Mouse (Mus musculus) mouse trophoblast stem cell (cell line): ENCODE measurements around the gene Cadm2.

Source experiments
- in situ Hi-C, 2 experiments: fragments of 300-500 bp; cut with MseI, MboI; formaldehyde crosslinking; loops; 2 replicates in 1 of 2; 3 replicates in 1 of 2; pipeline ENCODE4 v1.15.1; 2025

Gene Cadm2

DNA sequence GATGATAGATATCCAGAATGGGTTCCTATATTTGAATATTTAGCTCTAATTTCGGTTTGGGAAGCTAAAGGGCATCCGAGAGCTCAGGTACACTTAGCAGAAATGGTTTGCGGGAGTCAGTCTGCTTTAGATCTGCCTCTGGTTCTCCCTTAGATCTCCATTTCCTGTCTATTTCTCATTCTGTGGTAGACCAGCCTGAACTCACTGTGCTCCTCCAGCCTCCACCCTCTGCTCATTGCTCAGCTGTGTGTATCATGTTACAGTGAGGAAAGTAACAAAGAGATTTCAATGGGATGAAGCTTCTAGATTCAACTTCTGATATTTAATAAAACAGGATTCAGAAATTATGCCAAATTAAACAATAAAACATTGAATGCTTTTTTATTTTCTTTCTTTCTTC lies 661.6 kb downstream of the Cadm2 start:
- in situ Hi-C loops, result no loop called here

DNA sequence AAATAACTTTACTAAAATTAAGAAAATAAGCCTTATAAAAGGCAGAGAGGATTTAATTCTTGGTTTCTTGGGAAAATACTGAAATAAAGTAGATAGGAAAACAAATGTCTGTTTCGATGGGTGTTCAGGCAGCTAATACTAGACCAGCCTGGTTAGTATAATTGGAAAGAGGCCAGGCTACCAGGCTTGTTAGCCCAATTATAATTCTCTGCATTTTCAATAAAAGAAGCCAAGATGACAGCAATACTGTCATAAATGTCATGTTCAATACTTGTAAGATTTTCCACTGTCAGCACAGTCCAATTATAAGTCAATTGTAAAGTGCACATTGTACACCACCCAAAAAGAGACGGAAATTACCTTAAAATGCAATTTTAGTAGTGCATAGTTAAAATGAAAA lies 664.8 kb downstream of the Cadm2 start:
- in situ Hi-C loops, result no loop called here

DNA sequence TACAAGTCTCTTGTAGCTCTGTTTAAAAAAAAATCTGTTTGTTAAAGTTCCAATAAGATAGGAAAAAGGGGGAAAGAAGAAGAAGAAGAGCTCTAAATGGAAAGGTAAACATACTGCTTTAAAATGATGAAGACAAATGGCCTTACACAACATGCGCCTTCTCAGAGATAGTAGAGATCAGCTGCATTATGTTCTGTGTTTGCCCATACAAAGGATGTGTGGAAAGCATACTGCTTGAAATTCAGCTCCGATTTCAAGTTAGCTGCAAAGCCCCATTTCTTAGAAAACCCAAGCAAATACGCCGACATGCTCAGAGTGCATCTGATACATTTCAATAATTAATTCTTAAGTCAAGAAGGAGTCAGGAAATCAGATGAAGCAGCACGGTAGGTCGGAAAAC lies 684.4 kb downstream of the Cadm2 start:
- in situ Hi-C loops, result no loop called here

DNA sequence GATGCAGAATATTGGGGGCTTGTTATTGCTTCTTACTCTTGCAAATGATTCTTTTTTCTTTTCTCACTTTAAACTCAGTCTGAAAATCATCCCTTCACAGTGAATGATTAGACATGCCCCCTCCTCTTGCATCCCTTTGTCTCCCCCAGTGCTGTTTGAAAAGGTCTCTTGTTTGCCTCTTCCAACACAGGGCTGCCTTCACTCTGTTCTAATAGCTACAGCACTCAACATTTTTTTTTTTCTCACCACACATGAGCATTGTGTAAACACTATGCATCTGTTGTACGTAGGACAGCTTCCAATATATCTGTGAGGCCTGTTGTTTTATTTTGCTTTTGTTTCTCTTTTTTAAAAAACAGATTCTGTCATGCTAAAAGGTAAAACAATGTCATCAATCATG lies 695.2 kb downstream of the Cadm2 start:
- in situ Hi-C loops, result no loop called here

DNA sequence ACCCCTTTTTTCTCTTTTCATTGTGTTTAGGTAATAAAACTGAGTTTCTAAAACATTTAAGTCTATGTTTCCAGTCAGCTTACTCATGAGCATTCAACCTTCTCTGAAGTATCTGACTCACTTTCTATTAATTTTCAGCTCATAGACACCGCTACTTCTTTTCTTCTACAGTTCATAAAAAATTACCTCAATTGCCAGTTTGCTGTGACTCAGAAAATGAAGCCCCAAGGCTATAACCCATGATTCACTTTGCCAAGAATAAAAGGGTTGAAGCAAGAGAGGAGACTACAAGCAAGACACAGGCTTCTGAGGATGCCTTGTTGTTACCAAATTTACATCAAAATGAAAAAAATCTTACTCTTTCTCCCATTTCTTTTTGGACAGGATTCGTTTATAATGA lies 698.0 kb downstream of the Cadm2 start:
- in situ Hi-C loops, result no loop called here

DNA sequence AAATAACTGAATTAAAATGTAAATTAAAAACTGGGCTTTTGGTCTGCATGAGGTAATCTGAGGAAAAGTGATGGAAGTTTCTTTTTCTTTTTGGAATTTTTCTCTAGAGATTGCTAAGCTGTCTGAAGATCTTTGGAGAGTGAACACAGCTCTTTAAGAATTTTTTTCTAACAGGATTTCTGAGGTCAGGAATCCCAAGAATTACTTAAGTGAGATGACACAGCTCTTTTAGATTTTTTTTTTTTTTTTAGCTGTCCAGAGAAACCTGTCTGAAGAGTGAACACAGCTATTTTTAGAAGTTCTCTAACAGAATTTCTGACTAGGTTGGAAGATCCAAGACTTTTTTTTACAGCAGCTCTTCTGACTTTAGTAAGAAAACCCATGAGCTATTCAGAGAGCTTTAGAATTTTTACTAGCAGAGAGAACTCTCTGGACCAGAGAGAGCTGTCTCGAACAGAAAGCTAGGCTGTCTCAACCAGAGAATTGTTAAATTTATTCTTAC lies 699.2 kb downstream of the Cadm2 start:
- in situ Hi-C loops, result no loop called here

DNA sequence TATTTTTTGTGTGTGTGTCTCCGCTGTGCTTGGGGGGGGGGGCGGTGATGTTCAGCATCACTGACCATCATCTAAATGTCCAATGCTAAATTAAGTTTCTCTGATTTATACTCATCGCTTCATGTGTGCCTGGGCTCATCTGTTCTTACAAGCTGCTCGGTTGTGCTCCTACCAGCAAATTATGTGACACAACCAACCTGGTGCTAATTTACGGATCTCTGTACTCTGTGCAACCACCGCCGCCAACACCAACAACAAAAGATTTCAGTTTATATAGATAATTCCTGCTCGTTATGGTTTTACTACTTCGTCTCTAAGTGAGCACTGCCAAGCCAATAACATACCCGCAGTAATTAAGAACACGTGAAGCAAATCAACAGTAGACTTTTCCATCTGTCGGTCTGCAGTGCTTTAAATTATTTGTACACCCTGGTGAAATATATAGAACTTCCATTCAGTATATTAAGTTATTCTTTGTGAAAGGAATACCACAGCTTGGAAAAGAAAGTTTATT lies 700.8 kb downstream of the Cadm2 start:
- in situ Hi-C loops, result no loop called here

DNA sequence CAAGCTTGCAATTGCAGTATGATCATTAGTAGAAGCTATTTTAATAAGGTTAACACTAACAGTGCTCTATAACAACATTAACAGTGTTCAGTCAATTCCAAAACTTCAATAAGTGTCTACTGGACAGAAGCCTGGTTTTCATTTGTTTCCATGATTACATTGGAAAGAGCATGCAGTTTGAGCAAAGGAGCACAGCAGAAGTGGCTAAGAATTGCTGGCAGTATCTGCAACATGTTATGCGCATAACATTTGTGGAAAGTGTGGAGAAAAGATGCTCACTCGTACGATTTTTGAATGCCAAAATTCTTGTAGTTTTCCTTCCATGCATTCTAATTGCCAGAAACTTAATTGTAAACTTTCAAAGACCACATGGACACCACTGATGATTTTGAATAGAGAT lies 718.9 kb downstream of the Cadm2 start:
- in situ Hi-C loops, result no loop called here

DNA sequence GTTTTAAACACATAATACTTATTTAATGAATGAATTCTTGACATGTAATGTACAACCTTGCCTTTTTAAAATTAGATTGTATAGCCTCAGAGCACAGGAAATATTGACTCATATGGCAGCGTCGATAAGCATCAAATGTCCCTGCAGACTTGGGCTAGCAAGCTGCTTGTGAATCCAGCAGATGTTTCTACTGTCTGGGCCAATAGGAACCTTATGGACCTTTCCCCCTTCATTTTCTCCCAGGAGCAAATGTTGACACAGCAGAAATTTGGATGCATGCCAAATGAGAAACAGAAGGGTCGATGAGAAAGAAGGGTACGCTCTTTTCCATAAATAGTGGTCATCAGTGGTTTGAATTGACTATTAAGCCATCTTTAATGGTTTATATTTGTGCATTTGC lies 720.0 kb downstream of the Cadm2 start:
- in situ Hi-C loops, result no loop called here

DNA sequence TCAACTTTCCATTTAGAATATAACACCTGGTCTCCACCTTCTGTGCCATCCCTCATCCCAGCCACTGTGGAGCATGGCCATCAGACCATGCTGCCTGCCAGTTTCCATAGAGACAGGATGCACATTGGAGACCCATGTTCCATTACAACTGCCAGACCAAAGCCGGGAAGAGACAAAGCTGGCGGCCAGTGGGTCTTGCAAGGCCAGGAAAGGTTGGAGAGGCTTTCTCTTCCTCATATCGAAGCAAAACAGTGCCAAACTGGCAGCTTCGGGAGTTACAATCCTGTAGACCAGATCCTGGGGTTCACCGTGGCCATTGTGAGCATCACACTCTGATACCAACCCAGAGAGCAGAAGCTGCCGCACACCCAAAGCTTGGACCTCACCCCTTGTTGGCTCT lies 728.3 kb downstream of the Cadm2 start:
- in situ Hi-C loops, result no loop called here

DNA sequence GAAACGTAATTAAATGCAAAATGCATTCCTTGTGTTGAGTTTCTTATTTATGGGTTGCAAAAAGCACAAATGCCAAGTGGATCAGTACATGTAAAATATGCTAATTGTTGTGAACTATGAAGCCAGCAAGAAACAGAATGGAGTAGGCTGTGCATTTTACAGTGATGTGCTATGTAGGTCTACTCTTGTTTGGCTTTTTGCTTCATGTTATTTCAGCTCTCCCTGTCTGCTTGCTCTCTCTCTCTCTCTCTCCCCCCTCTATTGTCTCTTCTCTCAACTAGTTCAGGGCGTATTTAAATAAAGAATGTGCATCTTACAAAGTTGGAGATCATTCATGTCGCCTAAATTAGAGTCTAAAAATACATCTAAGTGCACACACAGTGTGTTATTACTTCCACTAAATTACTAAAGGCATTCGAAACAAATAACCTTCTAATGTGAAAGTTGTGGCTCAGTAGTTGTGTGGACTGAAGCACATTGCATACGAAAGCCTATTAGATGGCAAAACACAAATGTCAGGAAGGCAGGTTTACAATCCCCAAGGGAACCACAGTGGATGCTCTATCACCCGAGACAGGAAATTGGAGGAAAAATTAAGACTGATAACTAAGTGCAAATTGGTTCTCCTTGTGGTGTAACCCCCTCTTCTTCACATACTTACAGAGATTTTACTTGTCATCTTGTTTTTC lies 729.0 kb downstream of the Cadm2 start:
- in situ Hi-C loops, result no loop called here

DNA sequence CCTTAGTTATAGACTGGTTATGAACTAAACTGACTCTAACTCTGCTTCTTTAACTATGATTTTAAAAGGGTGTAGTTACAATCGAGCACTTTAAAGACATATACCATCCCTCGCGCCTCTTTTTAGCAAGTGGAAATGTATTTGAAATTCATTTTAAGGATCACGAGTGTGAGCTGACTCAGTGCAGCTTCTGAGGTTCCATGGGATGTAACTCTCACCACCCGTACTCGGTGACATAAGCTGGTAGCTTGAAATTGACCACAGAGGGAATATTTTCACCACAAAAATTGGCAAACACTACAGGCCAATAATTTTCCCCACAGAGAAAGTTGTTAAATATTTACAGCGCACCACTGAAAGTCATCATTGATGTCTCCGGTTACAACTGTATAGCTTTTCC lies 730.8 kb downstream of the Cadm2 start:
- in situ Hi-C loops, result no loop called here

DNA sequence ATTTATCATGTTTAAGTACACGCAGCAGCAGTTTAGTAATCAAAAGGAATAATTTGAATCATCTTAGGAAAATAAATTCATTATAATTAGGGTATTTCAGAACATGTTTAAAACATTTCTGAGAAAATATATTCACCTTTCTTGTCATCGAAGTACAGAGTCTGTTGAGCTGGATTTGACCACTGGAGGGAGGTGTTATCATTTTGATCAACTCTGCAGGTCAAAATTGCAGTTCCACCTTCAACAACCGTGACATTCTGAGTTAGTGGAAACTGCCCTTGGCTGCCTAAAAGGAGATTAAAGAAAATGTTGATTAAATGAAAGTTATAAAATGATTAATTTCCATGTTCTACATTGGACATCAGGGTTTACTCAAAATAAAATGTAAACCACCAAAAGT lies 738.1 kb downstream of the Cadm2 start:
- in situ Hi-C loops, result no loop called here

DNA sequence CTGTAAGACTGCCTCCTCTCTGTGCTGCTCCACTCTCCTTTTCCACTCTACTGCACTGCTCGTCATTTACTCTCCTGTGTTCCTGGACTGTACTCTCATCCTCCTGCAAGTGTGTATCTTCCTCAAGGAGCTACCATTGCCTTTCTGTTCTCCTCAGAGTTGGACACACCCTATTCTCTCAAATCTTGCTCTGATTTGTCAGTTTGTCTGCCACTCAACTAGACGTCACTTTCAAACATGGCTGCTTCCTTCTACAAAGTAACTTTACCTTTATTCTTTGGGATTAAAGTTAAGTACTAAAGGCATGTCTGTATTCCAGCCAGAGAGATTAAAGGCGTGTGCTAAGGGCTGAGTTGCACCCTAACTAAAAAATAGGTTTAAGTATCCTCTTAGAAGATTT lies 749.5 kb downstream of the Cadm2 start:
- in situ Hi-C loops, result no loop called here

DNA sequence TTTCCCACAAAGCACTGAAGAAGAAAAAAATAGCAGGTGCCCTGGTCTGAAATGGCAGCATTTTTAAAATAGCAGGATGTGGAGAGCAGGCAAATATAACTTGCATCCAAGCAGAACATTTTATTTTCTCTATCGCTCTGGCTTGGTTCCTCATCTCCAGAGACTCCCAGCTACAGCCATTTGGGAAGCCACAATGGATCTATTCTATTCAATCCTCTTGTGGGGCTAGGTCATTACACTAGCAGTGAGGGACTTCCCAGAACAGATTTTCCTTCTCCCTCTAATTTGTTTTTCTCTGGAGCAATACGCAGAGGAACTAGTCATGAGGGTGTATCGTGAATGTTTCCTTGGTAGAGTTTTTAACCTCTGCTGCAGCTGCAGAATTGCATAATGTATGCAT lies 769.7 kb downstream of the Cadm2 start:
- in situ Hi-C loops, result no loop called here

DNA sequence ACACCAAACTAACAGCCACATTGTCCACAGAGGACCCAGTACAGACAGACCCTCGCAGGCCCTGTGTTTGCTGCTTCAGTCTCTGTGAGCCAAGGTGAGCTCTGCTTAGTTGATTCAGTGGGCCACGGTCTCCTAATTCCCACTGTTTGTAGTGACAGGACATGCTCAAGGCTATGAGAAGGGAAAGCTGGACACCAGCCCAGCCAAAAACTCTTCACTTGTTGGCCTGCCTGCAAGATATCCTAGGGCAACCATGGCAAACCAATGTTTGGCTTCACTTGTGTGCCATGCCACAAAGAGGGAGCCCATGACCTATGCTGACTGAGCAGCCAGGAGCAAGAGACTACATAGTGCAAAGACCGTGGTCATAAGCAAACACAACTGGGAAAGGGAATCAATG lies 795.8 kb downstream of the Cadm2 start:
- in situ Hi-C loops, result no loop called here

DNA sequence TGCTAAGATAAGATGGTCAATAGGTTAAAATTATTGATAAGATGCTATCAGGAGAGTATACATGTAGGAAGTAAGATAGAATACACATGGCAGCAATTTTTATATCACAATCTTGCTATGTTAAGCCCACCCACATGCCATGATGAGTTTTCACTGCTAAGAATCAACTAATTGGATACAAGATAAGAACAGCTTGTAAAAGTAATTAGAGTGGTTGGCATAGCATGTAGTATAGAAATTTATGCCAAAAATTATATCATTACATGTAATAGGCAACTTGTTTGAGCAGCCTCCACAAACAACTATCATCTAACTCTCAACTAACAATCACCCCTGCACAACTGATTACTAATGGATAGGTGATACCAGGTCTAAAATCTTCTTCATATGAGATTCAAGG lies 809.2 kb downstream of the Cadm2 start:
- in situ Hi-C loops, result no loop called here

DNA sequence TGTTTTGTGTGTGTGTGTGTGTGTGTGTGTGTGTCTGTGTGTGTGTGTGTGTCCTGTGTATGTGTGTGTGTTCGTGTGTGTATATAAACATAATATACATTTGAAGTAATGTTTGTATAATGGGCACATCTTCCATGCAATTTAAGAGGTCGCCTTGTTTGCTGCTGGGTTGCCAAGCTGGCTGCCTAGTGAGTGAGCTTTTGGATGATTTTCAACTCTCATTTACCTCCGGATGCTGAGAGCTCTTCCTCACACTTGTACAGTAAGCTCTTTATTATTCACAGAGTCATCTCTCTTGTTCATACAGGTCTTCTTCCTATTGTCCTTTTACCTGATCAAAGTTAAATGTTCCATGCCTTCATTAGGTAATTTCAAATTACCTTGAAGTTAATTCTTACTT lies 822.5 kb downstream of the Cadm2 start:
- in situ Hi-C loops, result no loop called here

DNA sequence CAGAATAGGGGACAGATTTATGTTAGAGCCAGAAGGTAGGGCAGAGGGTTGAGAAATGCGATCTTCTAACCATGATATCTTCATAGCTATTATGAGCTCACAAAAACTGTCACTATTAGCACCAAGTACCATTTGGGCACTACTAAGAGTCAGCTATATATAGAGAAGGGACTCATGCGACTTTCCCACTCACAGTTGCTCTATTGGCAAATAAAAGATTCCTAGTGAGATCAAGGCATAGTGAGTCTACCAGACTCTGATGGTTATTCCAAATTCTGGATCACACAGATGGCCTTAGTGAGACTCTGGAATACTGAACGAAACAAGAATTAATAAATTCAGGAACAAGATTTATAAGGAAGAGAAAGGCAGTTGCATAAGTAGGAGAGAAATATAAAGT lies 827.6 kb downstream of the Cadm2 start:
- in situ Hi-C loops, result no loop called here

DNA sequence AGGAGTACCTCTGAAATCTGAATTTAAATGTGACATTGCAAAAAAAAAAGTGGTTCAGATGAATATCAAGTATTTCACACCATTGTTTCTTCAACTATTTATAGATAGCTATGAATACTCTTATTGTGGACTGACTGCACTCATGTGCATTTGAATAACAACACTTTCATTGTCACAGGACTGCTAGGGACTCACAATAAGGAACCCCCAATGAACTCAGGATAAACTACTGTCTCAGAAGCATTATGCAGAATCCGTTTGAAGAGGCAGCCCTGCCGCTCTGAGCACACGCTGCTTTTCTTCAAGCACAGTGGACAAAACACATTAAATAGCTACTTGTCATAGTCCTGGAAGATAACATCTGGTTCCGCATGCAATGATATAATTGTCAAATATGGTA lies 848.8 kb downstream of the Cadm2 start:
- in situ Hi-C loops, result no loop called here

DNA sequence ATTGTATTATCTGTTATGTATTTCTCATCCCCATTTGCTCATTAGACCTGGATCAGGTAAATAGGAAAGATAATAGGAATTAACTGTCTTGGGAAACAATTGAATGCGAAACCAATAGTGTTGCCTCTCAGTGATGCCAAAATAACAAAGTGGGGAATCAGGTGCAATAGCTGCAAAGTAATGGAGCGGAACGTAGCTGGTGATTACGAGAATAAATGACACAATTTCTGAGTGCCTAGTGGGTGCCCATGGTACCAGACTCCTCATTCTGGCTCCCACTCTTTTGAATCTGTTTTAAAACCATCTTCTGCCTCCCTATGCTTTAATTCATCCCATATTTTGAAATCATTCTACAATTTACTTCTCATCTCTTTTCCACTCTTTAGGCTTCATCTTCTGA lies 851.2 kb downstream of the Cadm2 start:
- in situ Hi-C loops, result no loop called here

DNA sequence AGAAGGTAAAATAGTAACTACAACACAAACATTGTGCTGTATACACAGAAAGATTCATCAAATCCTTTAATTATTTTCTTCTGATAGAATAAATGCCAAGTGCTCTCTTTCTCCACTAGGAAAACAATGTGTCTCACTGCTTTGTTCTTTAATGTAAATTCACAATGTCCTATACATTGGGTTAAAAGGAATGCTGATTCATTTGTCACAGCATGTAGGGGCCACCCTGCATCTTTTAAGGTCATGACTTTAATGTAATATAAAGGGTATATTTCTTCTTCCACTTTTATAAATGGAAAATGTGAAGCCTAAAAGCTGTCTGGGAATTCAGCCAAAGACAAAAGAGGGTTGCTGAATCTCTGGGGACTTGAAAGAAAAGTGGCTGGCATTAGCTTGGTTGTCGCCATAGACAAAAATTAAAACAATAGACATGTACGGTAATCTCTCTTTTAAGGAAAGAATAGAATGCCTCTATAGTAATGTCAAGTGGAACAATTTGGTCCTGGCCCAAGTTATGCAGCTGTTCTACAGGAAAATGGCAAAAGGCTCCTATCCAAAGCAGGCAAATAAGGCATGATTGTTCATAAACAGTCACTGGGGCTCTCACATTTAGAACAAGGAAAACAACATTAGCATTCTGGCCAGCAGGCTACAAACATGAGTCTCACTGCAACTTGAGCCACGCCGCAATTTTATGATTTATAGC lies 851.9 kb downstream of the Cadm2 start:
- in situ Hi-C loops, result no loop called here
